Mouse (Mus musculus): ENCODE results near the gene Col5a1. TPM values are rescaled to one million over a fixed set of nuclear protein-coding genes. Genes with fewer than 3 reads are reported as not detected.
A peak's percentile ranks its signal among the peaks of the same experiment; 100 is the strongest.

Gene Col5a1
- polyA plus RNA-seq, 1 experiment, result 5.4 TPM

DNA sequence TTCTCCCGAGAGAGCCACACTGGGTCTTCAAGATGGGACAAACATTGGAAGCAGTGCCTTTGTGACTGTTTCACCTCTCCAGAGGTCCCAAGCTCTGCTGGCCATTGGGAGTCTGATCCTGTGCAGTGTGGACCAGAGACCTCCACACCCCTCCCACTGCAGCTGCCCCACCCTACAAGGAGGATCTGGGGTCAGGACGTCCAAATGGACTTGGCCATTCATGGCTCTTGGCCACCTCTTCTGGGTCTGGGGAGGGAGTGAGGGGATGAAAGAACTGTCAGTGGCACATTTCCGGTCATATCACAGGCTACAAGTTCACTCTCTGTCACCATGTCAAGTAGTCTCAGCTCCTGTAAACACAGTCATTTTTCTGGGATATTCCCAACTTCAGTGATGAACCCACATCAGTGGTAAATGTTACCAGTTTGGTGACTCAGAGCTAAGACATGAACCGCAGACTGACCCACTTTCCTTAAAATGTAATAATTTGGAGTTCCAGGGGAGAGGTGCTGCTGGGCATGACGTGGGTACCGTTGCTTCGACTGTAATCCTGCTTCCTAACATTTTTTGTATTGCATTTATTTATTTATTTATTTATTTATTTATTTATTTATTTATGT lies 5.8 kb downstream of the Col5a1 start:
- Histone ChIP-seq H3K4me1 (ENCODE audit: control insufficient read depth, insufficient read depth, insufficient read length) (no peaks in the 10 kb centered on the region), H3K36me3 (ENCODE audit: control insufficient read depth, insufficient read depth, low read length) (no peaks in the 10 kb centered on the region), H3K27ac (ENCODE audit: insufficient read depth, low read length) (no peak overlapping the region), H3K4me3 (ENCODE audit: extremely low read depth, insufficient read depth, insufficient read length) (no peak overlapping the region), H3K27me3 (ENCODE audit: control insufficient read depth, insufficient read depth, low read length) (no peaks in the 10 kb centered on the region)
- WGBS, result 87% methylated on average over 7 of the region's 7 CpGs
- no peak for DNase-seq (ENCODE audit: low read depth in 1 of 2, low spot score in 2 of 2)
- TF ChIP-seq POLR2A (IDR thresholded peaks at IDR 0.05; ENCODE audit: low read depth, low read length) (no peak), CTCF (IDR thresholded peaks at IDR 0.05; ENCODE audit: extremely low read depth, insufficient read depth, insufficient read length, insufficient replicate concordance) (no peak)

DNA sequence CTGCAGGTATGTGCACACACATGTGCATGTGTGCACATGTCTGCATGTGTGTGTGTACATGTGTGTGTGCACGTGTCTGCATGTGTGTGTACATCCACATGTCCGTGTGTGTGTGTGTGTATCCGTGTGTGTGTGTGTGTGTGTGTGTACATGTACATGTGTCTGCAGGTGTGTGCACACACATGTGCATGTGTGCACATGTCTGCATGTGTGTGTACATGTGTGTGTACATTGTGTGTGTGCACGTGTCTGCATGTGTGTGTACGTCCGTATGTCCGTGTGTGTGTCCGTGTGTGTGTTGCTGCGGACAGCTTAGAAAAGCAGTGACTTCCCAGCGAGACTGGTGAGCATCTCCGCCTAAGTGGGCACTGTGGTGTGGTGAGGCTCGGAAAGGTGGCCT lies 6.8 kb downstream of the Col5a1 start:
- DNase-seq (ENCODE audit: low read depth in 1 of 2, low spot score in 2 of 2), result no peak

GRCm38 (mm10) chr2:27894986-27895385 lies 8.8 kb downstream of the Col5a1 start:
- TF ChIP-seq CTCF (IDR thresholded peaks at IDR 0.05; ENCODE audit: extremely low read depth, insufficient read depth, insufficient read length, insufficient replicate concordance), result no peak
- no peak for TF ChIP-seq POLR2A (IDR thresholded peaks at IDR 0.05; ENCODE audit: low read depth, low read length)
- Histone ChIP-seq H3K4me1 (ENCODE audit: control insufficient read depth, insufficient read depth, insufficient read length) (no peaks in the 10 kb centered on the region), H3K27ac (ENCODE audit: insufficient read depth, low read length) (no peak overlapping the region), H3K4me3 (ENCODE audit: extremely low read depth, insufficient read depth, insufficient read length) (no peak overlapping the region), H3K27me3 (ENCODE audit: control insufficient read depth, insufficient read depth, low read length) (no peaks in the 10 kb centered on the region), H3K36me3 (ENCODE audit: control insufficient read depth, insufficient read depth, low read length) (no peaks in the 10 kb centered on the region)
- no peak for DNase-seq (ENCODE audit: low read depth in 1 of 2, low spot score in 2 of 2)
- WGBS, result 77% methylated on average over 5 of the region's 5 CpGs

More for the DNA sequence above, 6.8 kb downstream of the Col5a1 start:
- H3K27me3 ChIP-seq (ENCODE audit: control insufficient read depth, insufficient read depth, low read length), result no peaks in the 10 kb centered on the region
- H3K4me3 ChIP-seq (ENCODE audit: extremely low read depth, insufficient read depth, insufficient read length), result no peak overlapping the region
- H3K36me3 ChIP-seq (ENCODE audit: control insufficient read depth, insufficient read depth, low read length), result no peaks in the 10 kb centered on the region
- WGBS, result 90% methylated on average over 12 of the region's 12 CpGs
- TF ChIP-seq POLR2A (IDR thresholded peaks at IDR 0.05; ENCODE audit: low read depth, low read length), result no peak
- no peak overlapping the region for H3K27ac ChIP-seq (ENCODE audit: insufficient read depth, low read length)
- no peaks in the 10 kb centered on the region for H3K4me1 ChIP-seq (ENCODE audit: control insufficient read depth, insufficient read depth, insufficient read length)

- H3K27me3 ChIP-seq (ENCODE audit: control insufficient read depth, insufficient read depth, low read length), result no peaks in the 10 kb centered on the region
- no peak overlapping the region for H3K27ac ChIP-seq (ENCODE audit: insufficient read depth, low read length)
- DNase-seq (ENCODE audit: low read depth in 1 of 2, low spot score in 2 of 2), result no peak
- TF ChIP-seq POLR2A (IDR thresholded peaks at IDR 0.05; ENCODE audit: low read depth, low read length) (no peak), CTCF (IDR thresholded peaks at IDR 0.05; ENCODE audit: extremely low read depth, insufficient read depth, insufficient read length, insufficient replicate concordance) (no peak)
- H3K4me1 ChIP-seq (ENCODE audit: control insufficient read depth, insufficient read depth, insufficient read length), result no peaks in the 10 kb centered on the region
- H3K36me3 ChIP-seq (ENCODE audit: control insufficient read depth, insufficient read depth, low read length), result no peaks in the 10 kb centered on the region
- H3K4me3 ChIP-seq (ENCODE audit: extremely low read depth, insufficient read depth, insufficient read length), result no peak overlapping the region
- WGBS, result 79% methylated on average over 4 of the region's 4 CpGs
These were observed 9.4 kb downstream of the Col5a1 start for GRCm38 (mm10) chr2:27895648-27896047.

DNA sequence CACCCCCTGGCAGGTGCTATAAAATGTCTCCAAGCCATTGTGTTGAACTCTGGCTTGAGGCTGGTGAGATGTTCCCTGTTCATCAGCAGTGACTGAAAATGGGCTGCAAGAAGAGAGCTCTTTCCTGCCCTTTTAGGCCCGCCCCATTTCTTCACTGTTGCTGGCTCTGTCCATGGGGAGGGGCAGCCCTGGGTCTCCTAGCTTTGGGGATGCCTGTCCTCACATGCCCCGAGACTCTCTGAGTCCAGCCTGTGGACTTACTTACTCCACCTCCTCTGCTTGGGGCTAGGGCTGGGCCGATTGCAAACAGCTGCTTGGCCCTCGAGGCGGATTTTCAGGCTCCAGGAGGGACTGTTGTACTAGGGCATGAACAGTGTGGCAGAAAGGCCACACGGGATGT lies 10.9 kb downstream of the Col5a1 start:
- WGBS, result 66% methylated on average over 6 of the region's 6 CpGs

GRCm38 (mm10) chr2:27899894-27900293 lies 13.7 kb downstream of the Col5a1 start:
- TF ChIP-seq CTCF (IDR thresholded peaks at IDR 0.05; ENCODE audit: extremely low read depth, insufficient read depth, insufficient read length, insufficient replicate concordance), result peak; percentile 31; the same call in 1 of the 2 replicates
- no peak for TF ChIP-seq POLR2A (IDR thresholded peaks at IDR 0.05; ENCODE audit: low read depth, low read length)
- no peak overlapping the region for H3K27ac ChIP-seq (ENCODE audit: insufficient read depth, low read length)
- H3K27me3 ChIP-seq (ENCODE audit: control insufficient read depth, insufficient read depth, low read length), result no peaks in the 10 kb centered on the region
- no peak overlapping the region for H3K4me3 ChIP-seq (ENCODE audit: extremely low read depth, insufficient read depth, insufficient read length)
- no peaks in the 10 kb centered on the region for H3K36me3 ChIP-seq (ENCODE audit: control insufficient read depth, insufficient read depth, low read length)
- no peaks in the 10 kb centered on the region for H3K4me1 ChIP-seq (ENCODE audit: control insufficient read depth, insufficient read depth, insufficient read length)
- DNase-seq (ENCODE audit: low read depth in 1 of 2, low spot score in 2 of 2), result peak in 1 of 2 experiments; percentile 20
- 50% methylated on average over 3 of the region's 3 CpGs for WGBS

More for the DNA sequence above, 10.9 kb downstream of the Col5a1 start:
- Histone ChIP-seq H3K4me3 (ENCODE audit: extremely low read depth, insufficient read depth, insufficient read length) (no peak overlapping the region), H3K27ac (ENCODE audit: insufficient read depth, low read length) (no peak overlapping the region), H3K4me1 (ENCODE audit: control insufficient read depth, insufficient read depth, insufficient read length) (no peaks in the 10 kb centered on the region), H3K36me3 (ENCODE audit: control insufficient read depth, insufficient read depth, low read length) (no peaks in the 10 kb centered on the region), H3K27me3 (ENCODE audit: control insufficient read depth, insufficient read depth, low read length) (no peaks in the 10 kb centered on the region)
- no peak for DNase-seq (ENCODE audit: low read depth in 1 of 2, low spot score in 2 of 2)
- TF ChIP-seq POLR2A (IDR thresholded peaks at IDR 0.05; ENCODE audit: low read depth, low read length) (no peak), CTCF (IDR thresholded peaks at IDR 0.05; ENCODE audit: extremely low read depth, insufficient read depth, insufficient read length, insufficient replicate concordance) (no peak)

DNA sequence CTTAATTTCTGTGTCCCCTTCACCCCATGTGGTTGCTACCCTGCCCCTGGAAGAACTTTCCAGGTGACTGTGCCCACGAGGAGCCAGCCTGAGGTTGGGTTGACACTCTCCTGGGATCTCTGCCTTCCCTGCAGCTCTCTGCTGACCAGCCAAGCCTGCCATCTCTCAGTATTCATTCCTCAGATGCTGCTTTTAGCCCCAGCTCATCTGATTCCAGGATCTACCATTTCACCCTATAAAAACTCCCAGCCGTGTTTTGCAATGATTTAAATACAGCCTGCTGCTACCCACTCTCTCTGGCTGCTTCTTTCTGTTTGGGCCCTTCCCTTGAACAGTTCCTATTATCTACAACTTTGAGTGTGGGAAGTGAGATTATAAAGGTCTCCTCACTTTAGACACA lies 14.9 kb downstream of the Col5a1 start:
- H3K27me3 ChIP-seq (ENCODE audit: control insufficient read depth, insufficient read depth, low read length), result no peaks in the 10 kb centered on the region
- TF ChIP-seq POLR2A (IDR thresholded peaks at IDR 0.05; ENCODE audit: low read depth, low read length) (no peak), CTCF (IDR thresholded peaks at IDR 0.05; ENCODE audit: extremely low read depth, insufficient read depth, insufficient read length, insufficient replicate concordance) (no peak)
- no peaks in the 10 kb centered on the region for H3K4me1 ChIP-seq (ENCODE audit: control insufficient read depth, insufficient read depth, insufficient read length)
- no peaks in the 10 kb centered on the region for H3K36me3 ChIP-seq (ENCODE audit: control insufficient read depth, insufficient read depth, low read length)
- DNase-seq (ENCODE audit: low read depth in 1 of 2, low spot score in 2 of 2), result no peak
- H3K27ac ChIP-seq (ENCODE audit: insufficient read depth, low read length), result no peak overlapping the region
- WGBS, result 54% methylated on average over 2 of the region's 2 CpGs
- H3K4me3 ChIP-seq (ENCODE audit: extremely low read depth, insufficient read depth, insufficient read length), result no peak overlapping the region

Measured in spleen, adult 2 months (tissue).